Mouse (Mus musculus): Measurements from ENCODE around the gene Mfsd4b1.

DNA sequence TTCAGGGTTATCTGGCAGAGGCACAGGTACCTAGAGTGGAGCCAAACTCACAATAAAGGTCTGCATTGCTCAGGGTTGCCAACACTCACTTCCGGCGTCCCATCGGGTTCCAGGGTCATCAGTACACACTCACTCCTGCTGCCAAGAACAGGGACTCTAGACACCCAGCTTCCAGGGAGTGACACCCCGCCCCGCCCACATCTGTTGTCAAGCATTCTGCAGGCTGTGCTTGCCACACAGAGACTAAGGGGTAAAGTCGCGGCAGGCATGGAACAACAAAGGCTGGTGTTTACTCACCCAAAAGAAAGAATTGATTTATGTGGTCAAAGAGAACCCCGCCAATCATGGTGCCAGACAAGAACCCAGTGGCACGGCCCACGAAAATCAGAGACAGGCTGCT lies 18.1 kb downstream of the Mfsd4b1 start:
- no peak for TF ChIP-seq CTCF (IDR thresholded peaks at IDR 0.05; ENCODE audit: borderline replicate concordance, insufficient read depth, low read length)
- TF ChIP-seq POLR2A (IDR thresholded peaks at IDR 0.05; ENCODE audit: low read depth, low read length): no peak

Data from embryonic fibroblast, embryonic 13.5 days (primary cell).